In the genomic region with DNA sequence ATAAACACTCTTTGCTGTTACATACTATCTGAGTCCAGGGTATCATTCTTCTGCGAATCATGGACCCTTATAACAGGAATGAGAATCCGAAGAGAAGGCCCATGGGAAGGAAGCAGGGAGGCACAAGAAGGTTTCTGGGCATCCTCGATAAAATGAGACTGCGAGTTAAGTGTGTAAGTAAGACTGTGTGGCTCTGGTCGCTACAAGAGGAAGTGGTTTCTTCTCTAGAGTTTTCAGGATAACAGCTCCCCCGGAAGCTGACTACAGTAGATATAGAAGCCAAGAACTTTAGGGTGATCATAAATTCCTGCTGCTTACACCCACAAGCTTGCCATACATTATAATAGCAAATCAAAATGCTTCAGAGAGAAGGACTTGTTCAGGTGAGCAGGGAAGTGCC, we compare ENCODE assay signal across 26 mouse cellular contexts.
A peak's percentile ranks its signal among the peaks of the same experiment; 100 is the strongest.
DNase-seq lines count a peak whose midpoint lies in the region; ATAC-seq and TF ChIP-seq lines count a peak whose summit lies in the region.
"Had no signal": no experiment of that assay in that cellular context is flagged by ENCODE, and none has a peak within 500 bp of the region (broad histone marks: within the 10 kb centered on the region; RNA-seq: fewer than 3 reads in every experiment).

No protein-coding gene starts in this region.

- H3K4me3 ChIP-seq in megakaryocyte, embryonic 14.5 days (replicated peaks): peak overlapping the region; percentile 74
- no peak overlapping the region for H3K4me3 ChIP-seq in lung, adult 2 months (replicated peaks; ENCODE audit: extremely low read depth, low read depth, low read length)
- H3K4me3 ChIP-seq: erythroblast, embryonic 14.5 days; heart, embryonic 10.5 days; heart, embryonic 15.5 days; left cerebral cortex, adult 2 months; liver, embryonic 12.5 days; neural tube, embryonic 15.5 days had no signal

- peaks cover 50% of the 10 kb centered on the region for H3K4me1 ChIP-seq in megakaryocyte, embryonic 14.5 days
- no peaks in the 10 kb centered on the region for H3K4me1 ChIP-seq in lung, adult 2 months (ENCODE audit: control insufficient read depth, insufficient read depth, low read length)
- H3K4me1 ChIP-seq: heart, embryonic 10.5 days; heart, embryonic 15.5 days; liver, embryonic 12.5 days; neural tube, embryonic 15.5 days had no signal

- no peaks in the 10 kb centered on the region for H3K27me3 ChIP-seq in megakaryocyte, embryonic 14.5 days (replicated peaks)
- H3K27me3 ChIP-seq: heart, embryonic 15.5 days; liver, embryonic 12.5 days; neural tube, embryonic 15.5 days had no signal

- 71% methylated on average over 6 of the region's 6 CpGs for WGBS in lung, adult 2 months

- ATAC-seq in CD4-positive, CD25-positive, alpha-beta regulatory T cell, adult 4 months: peak; percentile 71
- peak; percentile 96 for ATAC-seq in common myeloid progenitor, adult 5-6 weeks (replicated peaks; ENCODE audit: low read depth, poor library complexity, severe bottlenecking)
- ATAC-seq: forebrain, postnatal 0 days; inflammation-experienced regulatory T-cells, adult 6 months; liver, embryonic 12.5 days had no signal

- peak; percentile 32 for DNase-seq in 416B (ENCODE audit: low read depth)
- no peak for DNase-seq in gastrocnemius, adult 18-20 months (ENCODE audit: low spot score)
- no peak for DNase-seq in lung, adult 2 months
- DNase-seq in layer of hippocampus, postnatal 25 days (ENCODE audit: extremely low spot score in 1 of 2, low spot score in 1 of 2): no peak
- DNase-seq in B cell, adult 2 months: no peak
- DNase-seq: adrenal gland, postnatal 10 days; cerebellum, adult 9-10 months; forebrain, postnatal 0 days; gastrocnemius, postnatal 14 days; heart, adult 11 months; kidney, adult 11 months; kidney, postnatal 14 days; lung, embryonic 14.5 days; midbrain, embryonic 14.5 days; retina, postnatal 1 day; right cerebral cortex, postnatal 14 days had no signal

- no peaks in the 10 kb centered on the region for H3K9me3 ChIP-seq in megakaryocyte, embryonic 14.5 days
- H3K9me3 ChIP-seq: heart, embryonic 10.5 days; heart, embryonic 15.5 days; liver, embryonic 12.5 days; neural tube, embryonic 15.5 days had no signal

- TF ChIP-seq POLR2A in lung, adult 2 months (IDR thresholded peaks at IDR 0.05; ENCODE audit: borderline replicate concordance, extremely low read depth, low read depth, low read length): no peak

- H3K36me3 ChIP-seq in megakaryocyte, embryonic 14.5 days (replicated peaks; ENCODE audit: low read length): no peaks in the 10 kb centered on the region
- H3K36me3 ChIP-seq: heart, embryonic 10.5 days; heart, embryonic 15.5 days; liver, embryonic 12.5 days; neural tube, embryonic 15.5 days had no signal

- TF ChIP-seq CTCF in lung, adult 2 months (IDR thresholded peaks at IDR 0.05; ENCODE audit: insufficient read depth, low read length): no peak
